Mouse (Mus musculus) bone marrow macrophage, adult 2 months (primary cell): ENCODE measurements around the gene Rnf144b.

Experiments
- CTCF ChIP-seq: IDR thresholded peaks from 2 replicates; pipeline ENCODE4 v1.5.1; 2012; ENCODE audit warnings: low read depth, mild to moderate bottlenecking, low read length, moderate library complexity
- POLR2A ChIP-seq: IDR thresholded peaks from 2 replicates; pipeline ENCODE4 v1.6.1; 2012; ENCODE audit warnings: mild to moderate bottlenecking, low read depth, low read length, borderline replicate concordance

DNA sequence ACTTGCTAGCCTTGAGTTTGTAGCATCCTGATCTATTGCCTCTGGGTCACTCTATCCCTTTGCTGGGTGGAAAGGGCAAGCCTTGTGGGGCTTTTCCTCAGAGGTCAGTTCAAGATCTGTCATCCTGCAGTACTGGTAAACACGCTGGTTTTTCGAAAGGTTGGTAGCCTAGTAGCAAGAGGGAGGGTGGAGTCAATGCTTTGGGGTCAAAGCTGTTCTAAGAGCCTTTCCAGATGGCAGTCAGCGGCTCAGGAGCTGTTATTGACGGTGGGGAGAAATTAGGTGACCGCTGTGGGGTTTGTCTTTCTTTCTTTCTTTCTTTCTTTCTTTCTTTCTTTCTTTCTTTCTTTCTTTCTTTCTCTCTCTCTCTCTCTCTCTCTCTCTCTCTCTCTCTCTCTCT is 34.4 kb downstream of the Rnf144b start:
- TF ChIP-seq CTCF (no peak), POLR2A (no peak)
